Mouse (Mus musculus) ES-Bruce4 (cell line): ENCODE results near the gene Rgcc. TPM values are rescaled to one million over a fixed set of nuclear protein-coding genes. Genes with fewer than 3 reads are reported as not detected.

Experiments used
- H3K27ac ChIP-seq: 2 replicates; pipeline ENCODE4 v1.5.1; 2012; ENCODE audit warnings: low read length, inconsistent platforms; ENCODE audit not compliant: insufficient read depth
- H3K27me3 ChIP-seq: 2 replicates; pipeline ENCODE4 v1.6.1; 2012; ENCODE audit warnings: mild to moderate bottlenecking, low read length, inconsistent platforms; ENCODE audit not compliant: control insufficient read depth, poor library complexity, insufficient read depth, severe bottlenecking
- H3K36me3 ChIP-seq: 2 replicates; pipeline ENCODE4 v1.6.1; 2012; ENCODE audit warnings: inconsistent platforms, mild to moderate bottlenecking, low read length, moderate library complexity; ENCODE audit not compliant: control insufficient read depth, poor library complexity, insufficient read depth, severe bottlenecking
- H3K4me1 ChIP-seq: one replicate; pipeline ENCODE4 v1.8.1; 2011; ENCODE audit warnings: low read length; ENCODE audit not compliant: control insufficient read depth, insufficient read depth
- H3K4me3 ChIP-seq: 2 replicates; pipeline ENCODE4 v1.5.1; 2011; ENCODE audit warnings: low read depth, mild to moderate bottlenecking, low read length
- H3K9ac ChIP-seq: 2 replicates; pipeline ENCODE4 v1.6.1; 2012; ENCODE audit warnings: low read depth, mild to moderate bottlenecking, inconsistent platforms; ENCODE audit not compliant: poor library complexity, severe bottlenecking
- H3K9me3 ChIP-seq: replicated peaks from 2 replicates; pipeline ENCODE4 v1.6.1; 2012; ENCODE audit warnings: mild to moderate bottlenecking, low read length, inconsistent platforms; ENCODE audit not compliant: control insufficient read depth, poor library complexity, insufficient read depth, severe bottlenecking
- CTCF ChIP-seq: IDR thresholded peaks from one replicate; pipeline ENCODE4 v1.8.1; 2011; ENCODE audit warnings: low read depth, low read length
- EP300 ChIP-seq: IDR thresholded peaks from 2 replicates; pipeline ENCODE4 v1.6.1; 2011; ENCODE audit warnings: low read depth, low read length; ENCODE audit not compliant: insufficient read depth
- POLR2A ChIP-seq: IDR thresholded peaks from one replicate; pipeline ENCODE4 v1.8.1; 2011; ENCODE audit warnings: low read length; ENCODE audit not compliant: insufficient read depth
- polyA plus RNA-seq: library from polyadenylated mRNA; stranded (reverse); fragments of >200 nt; gene quantifications from 2 replicates; pipeline ENCODE4 v1.2.4, GENCODE M21; 2011; ENCODE audit warnings: low read depth; ENCODE audit not compliant: missing spikeins, insufficient read depth, insufficient read length

Rgcc gene
- polyA plus RNA-seq, 1 experiment = 15.1 TPM

- no peaks in the 10 kb centered on the region for H3K4me1 ChIP-seq
- H3K27me3 ChIP-seq = no peaks in the 10 kb centered on the region
- no peak overlapping the region for H3K27ac ChIP-seq
- no peaks in the 10 kb centered on the region; the same call in 1 of the 2 replicates for H3K9me3 ChIP-seq
- TF ChIP-seq POLR2A (no peak), CTCF (no peak), EP300 (no peak)
- H3K36me3 ChIP-seq = no peaks in the 10 kb centered on the region
- H3K9ac ChIP-seq = no peak overlapping the region
- no peak overlapping the region for H3K4me3 ChIP-seq
These were observed 56.9 kb downstream of the Rgcc start for GRCm38 (mm10) chr14:79244571-79244970.

DNA sequence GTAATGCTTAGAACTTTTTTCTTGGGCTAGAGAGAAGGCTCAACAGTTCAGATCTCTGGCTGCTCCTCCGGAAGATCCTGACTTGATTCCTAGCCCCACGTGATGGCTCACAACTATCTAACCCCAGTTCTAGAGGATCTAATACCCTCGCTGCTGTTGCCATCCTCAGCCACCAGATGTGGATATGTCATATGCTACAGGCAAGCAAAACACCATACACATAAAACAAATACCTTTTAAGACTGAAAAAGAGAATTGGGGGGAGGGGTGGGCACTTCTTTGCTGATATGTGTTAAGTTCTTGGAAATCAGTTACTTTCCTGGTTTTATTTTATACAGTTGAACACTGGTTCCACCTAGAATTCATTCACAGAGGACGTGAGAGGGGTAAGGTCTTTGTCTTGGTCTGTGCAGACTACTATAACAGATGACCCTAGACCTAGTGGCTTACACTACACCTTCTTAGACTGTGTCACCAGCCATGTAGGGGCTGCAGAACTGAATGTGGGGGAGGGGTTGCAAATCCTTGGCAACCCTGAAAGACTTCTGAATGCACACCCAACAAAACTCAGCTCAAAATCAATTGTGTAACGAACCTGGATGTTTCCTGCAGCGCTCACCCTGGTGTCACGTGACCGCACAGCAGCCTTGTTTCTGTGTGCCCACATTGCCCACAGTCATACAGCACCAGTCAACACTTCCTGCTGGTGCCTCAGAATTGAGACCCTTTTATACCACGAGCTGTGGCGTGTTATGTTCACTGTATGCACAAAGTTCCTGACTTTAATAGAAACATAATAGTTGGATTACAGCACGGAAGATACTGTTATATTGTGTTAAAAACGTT is 58.2 kb downstream of the Rgcc start:
- TF ChIP-seq POLR2A (no peak), CTCF (no peak), EP300 (no peak)
- H3K27ac ChIP-seq = no peak overlapping the region
- no peaks in the 10 kb centered on the region for H3K36me3 ChIP-seq
- H3K9me3 ChIP-seq = no peaks in the 10 kb centered on the region; the same call in 1 of the 2 replicates
- no peak overlapping the region for H3K4me3 ChIP-seq
- no peak overlapping the region for H3K9ac ChIP-seq
- H3K4me1 ChIP-seq = no peaks in the 10 kb centered on the region
- no peaks in the 10 kb centered on the region for H3K27me3 ChIP-seq

DNA sequence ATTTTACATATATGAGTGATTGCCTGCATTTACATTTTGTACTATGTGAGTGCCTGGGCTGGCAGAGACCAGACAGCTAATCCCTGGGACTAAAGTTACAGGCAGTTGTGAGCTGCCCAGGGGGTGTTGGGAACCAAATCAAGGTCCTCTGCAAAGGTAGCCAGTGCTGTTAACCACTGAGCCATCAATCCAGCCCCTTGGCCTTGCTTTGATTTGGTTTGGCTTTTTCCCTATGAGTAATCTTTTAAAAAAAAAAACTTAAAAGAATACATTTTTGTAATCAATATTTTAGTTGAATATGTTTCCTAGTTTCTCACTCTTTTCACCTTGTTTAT is 59.1 kb downstream of the Rgcc start:
- H3K27ac ChIP-seq = no peak overlapping the region
- no peaks in the 10 kb centered on the region for H3K9me3 ChIP-seq
- TF ChIP-seq POLR2A (no peak), EP300 (no peak), CTCF (no peak)
- H3K36me3 ChIP-seq = no peaks in the 10 kb centered on the region
- H3K4me1 ChIP-seq = no peaks in the 10 kb centered on the region
- H3K9ac ChIP-seq = no peak overlapping the region
- H3K4me3 ChIP-seq = no peak overlapping the region
- no peaks in the 10 kb centered on the region for H3K27me3 ChIP-seq

DNA sequence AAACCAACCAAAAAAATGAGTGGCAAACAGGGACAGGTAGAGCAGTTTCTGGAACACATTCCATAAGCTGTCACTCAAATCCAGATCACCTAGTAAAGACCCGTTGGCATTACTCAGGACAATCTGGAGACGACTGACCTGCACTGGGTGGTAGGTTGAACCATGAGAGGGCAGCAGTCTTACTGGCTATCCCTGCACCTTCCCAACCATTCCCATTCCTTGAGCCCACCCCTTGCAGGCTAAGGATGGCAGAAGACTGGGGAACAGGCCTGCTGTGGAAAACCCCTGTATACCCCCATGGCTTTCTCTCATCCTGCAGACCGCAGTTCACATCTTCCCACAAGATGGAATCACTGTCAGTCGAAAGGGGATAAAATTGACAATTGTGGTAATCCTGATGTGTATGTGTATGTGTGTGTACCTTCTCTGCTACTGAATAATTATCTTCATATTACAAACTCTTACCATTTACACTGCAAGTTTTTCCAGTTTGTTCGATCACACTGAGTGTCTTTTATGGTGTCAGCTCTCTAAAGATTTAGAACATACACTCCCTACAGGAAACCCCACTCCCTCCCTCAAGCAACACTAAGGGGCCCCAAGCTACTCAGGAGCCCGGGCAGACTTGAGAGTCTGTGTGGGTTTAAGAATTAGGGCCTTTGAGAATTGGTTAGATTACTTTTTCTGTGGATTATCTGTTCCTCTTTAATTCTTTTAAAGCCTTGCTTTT is 59.6 kb downstream of the Rgcc start:
- Histone ChIP-seq H3K27ac (no peak overlapping the region), H3K9me3 (no peaks in the 10 kb centered on the region), H3K4me3 (no peak overlapping the region), H3K4me1 (no peaks in the 10 kb centered on the region), H3K36me3 (no peaks in the 10 kb centered on the region), H3K27me3 (no peaks in the 10 kb centered on the region), H3K9ac (no peak overlapping the region)
- TF ChIP-seq CTCF (no peak), POLR2A (no peak), EP300 (no peak)

DNA sequence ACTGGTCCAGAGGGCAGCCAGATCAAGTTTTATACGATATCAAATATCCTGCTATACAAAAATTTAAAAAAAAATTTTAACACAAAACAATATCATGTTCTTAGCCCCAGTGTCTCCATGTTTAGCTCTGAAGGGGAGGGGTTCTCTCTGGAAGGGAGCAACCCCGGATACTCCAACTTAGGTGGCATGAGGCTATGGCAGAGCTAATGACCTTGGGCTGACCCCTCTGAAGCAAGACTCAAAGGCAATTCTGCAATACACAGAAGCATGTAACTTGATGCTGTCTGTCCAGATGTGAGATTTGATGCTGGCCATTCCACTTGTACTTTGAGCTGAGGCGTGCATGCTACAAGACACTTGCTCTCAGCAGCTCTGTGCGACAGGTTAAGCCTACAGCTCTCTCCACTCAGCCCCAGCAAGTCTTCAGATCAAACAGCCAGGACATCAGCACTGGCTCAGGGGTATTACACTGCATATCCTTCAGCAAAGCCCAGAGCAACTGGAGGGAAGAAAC is 60.3 kb downstream of the Rgcc start:
- Histone ChIP-seq H3K4me1 (no peaks in the 10 kb centered on the region), H3K4me3 (no peak overlapping the region), H3K27ac (no peak overlapping the region), H3K36me3 (no peaks in the 10 kb centered on the region), H3K9ac (no peak overlapping the region), H3K27me3 (no peaks in the 10 kb centered on the region), H3K9me3 (no peaks in the 10 kb centered on the region)
- no peak for TF ChIP-seq CTCF
- no peak for TF ChIP-seq EP300
- no peak for TF ChIP-seq POLR2A

- TF ChIP-seq POLR2A = no peak
- no peak for TF ChIP-seq CTCF
- TF ChIP-seq EP300 = no peak
- Histone ChIP-seq H3K9me3 (no peaks in the 10 kb centered on the region), H3K27me3 (no peaks in the 10 kb centered on the region), H3K36me3 (no peaks in the 10 kb centered on the region), H3K9ac (no peak overlapping the region), H3K4me1 (no peaks in the 10 kb centered on the region), H3K4me3 (no peak overlapping the region), H3K27ac (no peak overlapping the region)
These were observed 62.0 kb downstream of the Rgcc start for GRCm38 (mm10) chr14:79239402-79239801.

Other genes starting within 250 kb of the Rgcc start
- gene Zfp957, start 54.3 kb downstream of the Rgcc start, polyA plus RNA-seq = not detected in 2 replicates
- gene Naa16, start 89.1 kb upstream of the Rgcc start, polyA plus RNA-seq = 98.0 and 103 TPM in 2 replicates
- gene Mtrf1, start 96.1 kb upstream of the Rgcc start, polyA plus RNA-seq = 9.3 and 11.0 TPM in 2 replicates
- 7.2 and 8.7 TPM in 2 replicates for gene Kbtbd7, start 124.9 kb upstream of the Rgcc start, polyA plus RNA-seq
- gene Kbtbd6, start 150.2 kb upstream of the Rgcc start, polyA plus RNA-seq = 1.7 and 1.9 TPM in 2 replicates
- gene Elf1, start 179.5 kb upstream of the Rgcc start, polyA plus RNA-seq = 18.1 and 20.4 TPM in 2 replicates
- 38.7 and 42.9 TPM in 2 replicates for gene Wbp4, start 179.9 kb upstream of the Rgcc start, polyA plus RNA-seq